Mouse (Mus musculus): ENCODE results near the gene Tyw1.

Tyw1 gene

DNA sequence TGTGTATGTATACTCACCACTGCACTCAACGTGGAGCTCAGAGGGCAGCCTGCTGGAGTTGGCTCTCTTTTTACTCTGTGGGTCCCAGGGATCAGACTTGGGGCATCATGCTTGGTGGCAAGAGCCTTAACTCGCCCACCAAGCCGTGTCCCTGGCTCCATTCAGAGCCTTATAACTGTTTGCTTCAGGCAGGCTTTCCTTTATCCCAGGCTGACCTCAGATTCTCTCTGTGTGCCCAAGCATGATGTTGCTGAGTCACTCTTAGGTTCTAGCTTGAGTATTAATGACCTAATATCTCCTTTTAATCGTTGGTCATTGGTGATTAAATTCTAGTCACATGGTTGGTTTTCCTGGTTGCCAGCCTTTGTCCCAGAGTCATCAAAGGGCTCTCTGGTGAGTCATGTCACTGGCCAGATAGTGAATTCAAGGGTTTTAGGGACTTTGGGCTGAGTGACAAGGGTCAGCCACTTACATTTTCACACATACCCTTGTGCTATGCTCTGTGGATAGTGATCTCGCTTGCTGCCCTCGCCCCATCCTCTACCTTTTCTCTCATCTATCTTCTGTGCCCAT is 9.1 kb downstream of the Tyw1 start:
- no peak for DNase-seq (ENCODE audit: low spot score in 2 of 2)

DNA sequence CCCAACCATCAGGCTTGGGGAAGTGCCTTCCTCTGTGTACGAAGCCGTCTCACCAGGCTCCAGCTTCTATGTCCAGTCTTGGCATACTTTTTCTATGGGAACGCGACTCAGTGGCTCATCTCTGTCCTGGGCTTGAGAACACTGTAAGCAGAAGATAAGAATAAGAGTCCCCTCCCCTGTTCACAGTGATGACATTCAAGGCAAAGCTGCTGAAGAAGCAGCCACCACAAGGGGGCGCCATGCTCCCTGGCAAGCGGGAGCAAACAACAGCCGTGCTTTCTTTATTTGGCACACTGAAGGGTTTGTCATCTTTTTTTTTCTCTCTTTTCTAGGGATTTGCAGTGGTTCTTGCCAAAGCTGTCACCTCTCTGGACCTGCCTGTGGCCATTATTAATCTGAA is 11.2 kb downstream of the Tyw1 start:
- no peak for DNase-seq (ENCODE audit: low spot score in 2 of 2)

DNA sequence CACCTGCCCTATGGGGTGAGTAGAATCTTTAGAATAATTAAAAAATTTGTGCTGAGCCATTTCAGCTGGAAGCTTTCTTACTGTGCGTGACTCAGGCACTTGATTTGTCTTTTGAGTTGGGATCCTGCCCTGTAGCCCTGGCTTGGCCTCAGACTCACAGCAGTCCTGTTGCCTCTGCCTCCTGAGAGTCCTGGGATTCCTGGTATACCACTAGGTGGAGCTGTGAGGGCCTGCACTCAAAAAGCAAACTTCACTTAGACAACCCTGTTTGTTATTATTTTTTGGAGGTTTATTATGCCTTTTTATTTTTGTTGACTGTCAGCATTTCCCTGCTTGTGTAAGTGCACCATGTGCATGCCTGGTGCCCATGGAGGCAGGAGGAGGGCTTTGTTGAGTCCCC is 11.9 kb downstream of the Tyw1 start:
- no peak for DNase-seq (ENCODE audit: low spot score in 2 of 2)

DNA sequence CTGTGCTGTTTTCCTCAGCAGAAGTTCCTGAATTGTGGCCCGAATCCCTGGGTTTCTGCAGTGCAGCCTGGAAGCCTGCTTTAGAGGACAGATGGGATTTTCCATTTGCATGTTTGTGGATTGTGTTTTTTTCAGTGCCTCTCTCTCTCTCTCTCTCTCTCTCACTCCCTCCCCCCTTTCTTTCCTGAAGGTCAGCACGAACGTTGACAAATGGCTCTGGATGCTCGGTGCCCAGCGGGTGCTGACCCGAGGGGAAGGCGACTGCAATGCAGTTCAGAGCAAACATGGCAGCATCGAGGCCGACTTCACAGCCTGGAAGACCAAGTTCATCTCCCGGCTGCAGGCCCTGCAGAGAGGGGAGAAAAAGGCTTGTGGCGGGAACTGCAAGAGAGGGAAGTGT is 13.6 kb downstream of the Tyw1 start:
- no peak for DNase-seq (ENCODE audit: low spot score in 2 of 2)

DNA sequence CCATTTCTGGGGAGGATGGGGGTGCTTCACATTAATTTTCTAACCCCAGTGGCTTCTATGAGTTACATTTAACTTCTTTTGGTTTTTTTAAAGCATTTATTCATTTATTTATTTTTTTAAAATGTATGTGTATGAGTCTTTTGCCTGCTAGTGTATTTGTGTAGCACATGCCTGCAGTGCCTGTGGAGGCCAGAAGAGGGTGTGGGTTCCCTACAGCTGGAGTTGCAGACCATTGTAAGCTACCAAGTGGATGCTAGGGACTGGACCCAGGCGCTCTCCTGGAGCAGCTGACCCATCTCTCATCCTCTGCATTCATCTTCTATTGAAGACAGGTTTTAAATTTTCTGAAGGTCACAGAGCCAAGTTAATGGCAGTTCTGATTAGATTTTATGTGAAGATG is 16.9 kb downstream of the Tyw1 start:
- DNase-seq (ENCODE audit: low spot score in 2 of 2) = no peak

DNA sequence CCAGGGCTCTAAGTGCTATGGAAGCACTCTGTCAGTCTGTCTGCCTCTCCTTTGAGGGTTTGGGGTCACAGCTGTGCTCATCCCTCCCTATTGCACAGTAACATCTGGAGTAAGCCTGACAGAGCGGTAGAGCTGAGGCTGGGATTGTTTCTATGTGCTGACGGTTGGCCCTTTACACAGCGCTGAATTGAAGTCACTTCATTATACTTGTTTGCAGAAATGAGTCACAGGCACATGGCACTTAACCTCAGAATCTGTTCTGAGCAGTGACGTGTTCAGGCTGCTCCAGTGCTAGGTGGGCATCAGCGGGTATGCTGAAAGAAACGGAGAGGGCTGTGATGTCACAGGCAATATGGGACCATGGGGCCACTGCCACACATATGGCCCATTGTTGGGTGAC is 17.6 kb downstream of the Tyw1 start:
- DNase-seq (ENCODE audit: low spot score in 2 of 2) = no peak

DNA sequence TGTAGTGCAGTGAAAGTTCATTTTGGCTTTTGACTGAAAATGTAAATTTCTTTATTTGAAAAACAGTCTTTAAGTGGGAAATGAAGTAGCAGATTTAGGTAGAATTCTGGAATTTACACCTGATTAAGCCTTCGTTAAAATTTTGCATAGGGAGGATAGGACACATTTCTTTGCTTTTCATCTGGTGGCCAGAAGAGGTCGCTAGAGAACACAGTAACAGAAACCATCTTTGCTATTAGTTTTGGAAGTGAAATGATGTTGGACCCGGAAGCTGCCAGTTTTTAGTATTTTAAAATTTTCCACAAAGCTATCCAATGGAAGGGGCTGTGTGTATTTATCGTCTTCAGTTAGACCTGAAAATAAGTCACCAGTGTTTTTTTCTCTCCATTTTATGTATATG is 20.1 kb downstream of the Tyw1 start:
- no peak for DNase-seq (ENCODE audit: low spot score in 2 of 2)

DNA sequence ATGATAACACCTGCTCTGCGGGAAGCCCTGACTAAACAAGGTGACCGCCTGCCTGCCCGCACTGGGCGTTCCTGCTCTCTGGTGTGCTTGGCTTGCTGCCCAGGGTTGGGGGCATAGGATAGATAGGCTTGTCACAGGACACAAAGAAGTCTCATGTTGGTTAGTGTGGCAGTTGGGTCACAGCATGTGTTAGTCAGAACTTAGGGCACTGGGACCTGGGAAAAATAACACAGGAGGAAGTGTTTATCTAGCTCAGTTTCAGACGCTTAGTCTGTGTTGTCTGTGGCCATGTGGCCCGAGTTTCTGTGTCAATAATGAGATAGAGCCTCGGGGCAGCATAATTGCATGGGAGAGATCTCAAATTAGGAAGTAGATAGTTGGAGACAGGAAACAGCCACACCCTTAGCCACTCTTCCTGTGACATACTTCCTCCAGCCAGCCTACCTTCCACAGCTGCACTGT is 22.6 kb downstream of the Tyw1 start:
- DNase-seq (ENCODE audit: low spot score in 2 of 2) = no peak

DNA sequence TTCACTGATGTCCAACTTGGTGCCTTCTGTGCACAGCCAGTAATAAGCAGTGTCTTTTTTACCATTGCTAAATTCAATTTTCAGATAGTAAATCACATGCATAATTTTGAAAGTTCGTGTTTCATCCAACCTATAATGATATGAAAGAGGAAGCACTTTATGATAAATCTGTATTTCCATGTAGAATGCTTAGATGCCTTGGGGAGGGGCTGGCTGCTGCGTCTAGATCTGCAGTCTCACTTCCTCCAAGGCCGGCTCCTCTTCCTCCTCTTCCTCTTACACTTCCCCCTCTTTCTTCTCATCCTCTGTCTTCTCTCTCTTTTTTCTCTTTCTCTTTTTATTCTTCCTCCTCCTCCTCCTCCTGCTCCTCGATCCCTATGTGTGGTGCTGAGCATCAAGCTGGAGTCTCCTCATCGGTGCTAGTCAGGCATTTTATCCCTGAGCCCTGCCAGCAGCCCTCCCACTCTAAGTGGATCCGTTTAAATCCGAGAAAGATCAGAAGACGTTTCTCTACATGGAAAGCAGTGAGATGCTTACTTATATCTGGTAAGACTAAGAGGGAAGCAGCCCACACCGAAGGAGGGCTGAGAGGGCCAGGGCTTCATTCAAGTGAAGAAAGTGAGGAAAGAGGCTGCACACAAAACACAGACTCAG is 27.8 kb downstream of the Tyw1 start:
- DNase-seq (ENCODE audit: low spot score in 2 of 2) = no peak

DNA sequence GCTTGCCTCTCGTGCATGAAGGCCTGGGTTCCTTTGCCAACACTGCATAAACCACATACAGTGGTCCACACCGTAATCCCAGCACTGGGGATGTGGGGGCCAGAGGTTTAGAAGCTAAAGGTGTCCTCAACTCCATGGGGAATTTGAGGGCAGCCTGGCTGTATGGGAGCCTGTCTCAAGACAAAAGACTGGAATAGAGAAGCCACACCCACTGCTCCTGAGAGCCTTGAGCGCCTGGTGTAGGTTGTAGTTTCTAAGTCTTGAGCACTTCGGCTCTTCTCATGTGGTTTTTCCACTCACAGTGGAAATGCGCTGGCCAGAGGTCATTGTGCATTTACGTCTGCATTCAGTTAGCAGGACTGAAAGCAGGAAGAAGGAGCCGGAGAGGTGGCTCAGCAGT is 32.7 kb downstream of the Tyw1 start:
- DNase-seq (ENCODE audit: low spot score in 2 of 2) = no peak

DNA sequence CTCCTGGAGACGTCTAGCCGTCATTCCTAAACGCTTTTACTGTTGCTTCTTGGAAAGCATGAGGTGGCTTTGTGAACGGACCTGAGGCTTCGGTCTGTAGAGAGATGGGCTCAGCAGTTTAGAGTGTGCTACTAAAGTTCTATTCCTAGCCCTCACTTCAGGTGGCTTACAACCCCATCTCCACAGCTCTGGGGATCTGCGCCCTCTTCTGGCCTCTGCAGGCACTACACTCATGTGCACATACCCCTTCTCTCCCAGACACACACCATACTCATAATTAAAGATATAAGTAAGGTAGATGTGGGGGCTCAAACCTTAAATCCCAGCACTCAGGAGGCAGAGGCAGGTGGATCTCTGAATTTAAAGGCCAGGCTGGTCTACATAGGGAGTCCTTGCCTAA is 34.8 kb downstream of the Tyw1 start:
- no peak for DNase-seq (ENCODE audit: low spot score in 2 of 2)

DNA sequence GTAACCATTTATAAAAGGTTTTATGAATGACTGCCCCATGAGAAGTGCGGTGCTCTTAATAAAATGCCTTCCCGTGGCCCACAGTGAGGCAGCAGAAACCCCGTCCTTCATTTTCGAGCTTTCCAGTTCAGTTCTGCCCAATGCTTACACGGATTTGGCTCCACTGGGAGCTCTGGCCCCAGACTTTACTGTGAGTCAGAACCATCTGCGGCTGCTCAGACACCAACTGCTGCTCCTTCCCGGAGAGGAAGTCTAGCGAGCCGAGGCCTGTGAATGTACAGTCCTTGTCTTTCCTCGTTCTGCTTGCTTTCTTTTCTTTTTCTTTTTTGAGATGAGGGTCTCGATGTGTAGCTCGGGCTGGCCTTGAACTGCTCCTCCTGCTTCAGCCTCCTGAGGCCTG is 35.4 kb downstream of the Tyw1 start:
- DNase-seq (ENCODE audit: low spot score in 2 of 2) = no peak

DNA sequence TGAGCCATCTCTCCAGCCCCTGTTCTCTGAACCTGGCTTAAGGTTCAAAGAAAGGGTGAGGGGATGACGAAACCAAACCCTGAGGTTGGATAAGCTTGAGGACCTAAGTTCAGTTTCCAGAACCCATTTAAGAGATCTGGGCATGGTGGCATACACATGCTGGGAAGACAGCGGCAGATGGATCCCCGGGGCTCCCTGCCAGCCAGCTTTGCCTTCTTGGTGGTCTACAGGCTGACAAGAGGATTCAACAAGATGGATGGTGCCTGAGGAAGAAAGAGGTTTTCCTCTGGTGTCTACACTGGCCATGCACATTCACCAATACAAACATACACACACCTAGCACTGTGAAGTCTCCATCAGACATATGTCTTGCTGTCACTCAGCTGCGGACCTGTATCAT is 37.6 kb downstream of the Tyw1 start:
- DNase-seq (ENCODE audit: low spot score in 2 of 2) = no peak

DNA sequence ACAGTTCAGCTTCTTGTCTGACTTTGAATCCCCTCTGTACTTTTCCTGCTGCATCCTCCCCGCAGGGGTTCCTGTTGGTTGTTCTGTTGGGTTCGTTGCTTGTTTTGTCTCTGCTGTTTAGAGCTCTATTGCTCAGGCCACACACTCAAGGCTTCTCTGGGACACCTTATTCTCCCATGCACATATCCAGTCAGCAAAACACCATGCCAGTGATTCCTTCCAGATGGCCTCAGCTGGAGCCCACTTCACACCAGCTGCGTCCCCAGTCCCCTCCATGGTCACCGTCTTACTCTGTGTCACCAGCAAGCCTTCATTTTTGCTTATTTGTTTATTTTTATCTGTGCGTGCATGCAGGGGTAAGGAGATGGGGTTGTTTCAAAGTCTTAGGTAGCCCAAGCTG is 38.5 kb downstream of the Tyw1 start:
- no peak for DNase-seq (ENCODE audit: low spot score in 2 of 2)

DNA sequence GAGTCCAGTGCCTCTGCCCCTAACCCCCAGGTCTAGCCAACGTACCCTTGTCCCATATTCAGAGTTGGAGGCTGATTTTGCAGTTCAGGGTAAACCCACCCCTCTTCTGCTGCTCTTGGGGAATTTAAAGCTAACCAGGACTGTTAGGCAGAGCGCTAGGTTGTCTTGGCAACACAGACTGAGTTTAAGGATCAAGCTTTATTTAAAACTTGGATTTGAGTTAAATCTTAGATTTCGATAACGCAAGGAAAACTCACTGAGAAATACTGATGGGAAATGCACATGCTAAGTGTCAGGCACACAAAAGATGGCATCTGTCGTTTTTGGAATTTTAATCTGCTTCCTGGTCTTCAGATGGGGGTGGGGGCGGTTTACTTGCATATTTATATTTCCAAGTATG is 39.2 kb downstream of the Tyw1 start:
- DNase-seq (ENCODE audit: low spot score in 2 of 2) = no peak

DNA sequence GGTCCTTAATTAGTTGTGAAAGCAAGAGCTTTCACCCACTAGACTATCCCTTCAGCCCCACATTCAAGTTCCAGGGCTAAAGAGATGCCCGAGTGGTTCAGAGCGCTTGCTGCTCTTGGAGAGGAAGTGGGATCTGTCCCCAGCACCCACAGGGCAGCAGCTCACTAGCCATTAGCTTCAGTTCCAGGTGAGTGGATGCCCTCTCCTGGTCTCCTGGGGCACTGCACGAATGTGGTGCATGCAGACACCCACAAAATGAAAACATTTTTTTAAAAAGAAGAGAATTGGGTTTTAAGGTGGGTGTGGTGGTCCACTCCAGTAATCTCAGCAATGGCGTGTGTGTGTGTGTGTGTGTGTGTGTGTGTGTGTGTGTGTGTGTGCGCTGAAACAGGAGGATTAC is 40.7 kb downstream of the Tyw1 start:
- no peak for DNase-seq (ENCODE audit: low spot score in 2 of 2)

DNA sequence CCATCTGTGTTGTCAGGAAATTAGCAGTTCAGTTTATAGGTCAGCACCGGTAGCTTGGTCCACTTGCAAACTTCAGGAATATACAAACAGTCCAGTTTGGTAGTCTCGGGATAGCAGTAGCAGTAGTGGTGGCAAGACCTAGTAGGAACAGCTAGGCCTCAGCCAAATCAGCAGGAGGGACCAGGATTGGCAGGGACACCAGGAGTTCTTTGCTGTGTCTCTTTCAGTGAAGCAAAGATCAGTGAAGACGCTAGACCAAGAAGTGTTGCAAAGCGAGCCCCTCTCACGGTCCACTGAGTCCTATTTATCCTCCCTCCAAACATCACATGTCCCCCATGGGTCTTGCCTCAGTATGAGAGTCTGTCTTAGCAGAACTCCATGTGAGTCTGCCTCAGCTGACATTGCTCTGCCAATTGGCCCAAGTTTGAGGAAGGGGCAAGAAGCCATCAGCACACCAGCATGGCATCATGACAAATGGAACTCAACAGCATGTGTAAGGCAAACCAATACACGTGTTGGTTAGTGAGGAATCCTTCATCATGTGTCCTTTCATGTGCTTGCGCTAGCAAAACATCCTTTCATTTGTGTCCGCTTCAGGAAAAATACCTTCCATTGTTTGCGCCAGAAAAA is 43.5 kb downstream of the Tyw1 start:
- no peak for DNase-seq (ENCODE audit: low spot score in 2 of 2)

DNA sequence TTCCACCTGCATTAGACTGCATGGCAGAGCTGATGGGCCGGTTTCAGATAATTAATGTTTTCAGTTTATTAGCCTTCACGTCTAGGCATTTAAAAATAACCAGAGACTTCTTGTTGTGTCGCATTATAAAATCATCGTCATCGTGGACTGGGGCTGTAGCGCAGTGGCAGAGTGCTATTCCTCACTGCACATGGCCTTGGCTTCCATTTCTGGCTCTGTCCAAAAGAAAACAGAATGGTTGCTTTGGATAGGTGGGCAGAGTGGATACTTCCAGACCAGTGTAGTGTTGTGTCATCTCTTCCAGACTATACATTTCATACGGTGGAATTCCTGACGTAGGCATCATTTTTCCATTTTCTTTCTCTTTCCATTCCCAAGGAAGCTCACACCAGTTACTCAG is 44.1 kb downstream of the Tyw1 start:
- no peak for DNase-seq (ENCODE audit: low spot score in 2 of 2)

DNA sequence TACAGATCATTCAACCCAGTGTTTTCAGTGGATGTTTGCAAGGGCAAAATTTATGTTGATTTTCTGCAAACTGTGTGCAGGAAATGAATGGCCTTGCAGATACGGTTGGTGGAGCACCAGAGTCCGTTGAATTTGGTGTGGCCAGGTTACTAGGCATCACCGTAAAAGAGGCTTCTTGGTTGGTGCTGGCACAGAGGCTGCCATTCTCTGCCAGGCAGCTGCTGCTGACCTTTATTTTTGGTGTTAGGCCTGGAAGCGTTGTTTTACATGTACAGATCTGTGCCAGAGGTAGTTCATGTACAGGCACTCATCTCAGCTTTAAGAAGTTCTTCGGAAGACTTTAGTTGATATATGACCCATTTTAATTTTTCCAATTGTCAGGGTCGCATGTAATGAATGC is 48.2 kb downstream of the Tyw1 start:
- no peak for DNase-seq (ENCODE audit: low spot score in 2 of 2)

DNA sequence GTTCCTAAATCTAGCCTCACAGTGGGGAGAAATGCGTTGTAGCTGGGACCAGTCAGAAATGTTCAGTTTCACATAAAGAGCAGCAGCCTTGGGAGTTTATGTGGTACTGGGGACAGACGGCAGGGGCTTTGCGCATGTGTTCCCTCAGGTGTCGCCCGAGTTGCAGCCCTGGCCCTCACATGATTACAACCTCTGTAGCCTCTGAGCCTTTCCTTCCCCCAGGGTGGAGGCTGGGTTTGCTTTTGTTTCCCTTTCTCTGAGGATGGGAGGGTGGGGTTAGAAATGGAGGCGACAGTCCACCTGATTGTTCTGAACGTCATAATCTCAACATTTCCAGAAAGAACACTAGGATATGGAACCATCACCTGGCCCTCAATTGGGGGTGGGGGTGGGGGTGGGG is 52.5 kb downstream of the Tyw1 start:
- DNase-seq (ENCODE audit: low spot score in 2 of 2) = no peak

DNA sequence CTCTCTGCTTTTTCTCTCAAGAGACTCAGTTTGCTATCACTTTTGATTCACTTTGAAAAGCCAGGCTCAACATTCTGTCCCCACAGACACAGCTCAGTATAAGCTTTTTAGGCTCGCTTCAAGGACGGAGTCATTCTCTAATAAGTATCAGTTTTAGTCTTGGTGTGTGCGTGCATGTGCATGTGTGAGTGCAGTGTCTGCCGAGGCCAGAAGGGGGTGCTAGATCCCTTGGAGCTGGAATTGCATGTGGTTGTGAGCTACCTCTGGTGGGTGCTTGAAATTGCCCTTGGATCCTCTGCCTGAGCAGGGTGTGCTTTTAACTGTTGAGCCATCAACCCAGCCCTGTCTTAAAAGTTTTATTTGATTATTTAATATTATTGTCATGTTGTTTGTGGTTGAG is 54.7 kb downstream of the Tyw1 start:
- no peak for DNase-seq (ENCODE audit: low spot score in 2 of 2)

DNA sequence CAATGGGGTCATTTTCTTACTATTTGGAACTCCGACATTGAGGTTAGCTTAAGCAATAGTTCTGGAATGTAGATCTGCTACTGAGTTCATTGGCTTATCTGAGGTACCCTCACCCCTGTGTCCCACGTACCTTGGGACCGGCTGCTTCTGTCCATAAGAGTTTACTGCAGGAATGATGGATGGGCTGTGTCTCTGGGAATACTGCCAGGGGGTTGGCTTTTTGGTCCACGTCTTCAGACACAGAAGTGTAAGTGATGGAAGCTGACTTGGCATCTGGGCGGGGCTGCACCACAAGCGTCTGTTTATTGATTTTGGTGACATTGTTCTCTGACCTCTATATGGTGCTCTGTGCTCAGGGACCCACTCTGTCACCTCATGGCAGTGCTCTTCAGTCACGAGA is 55.4 kb downstream of the Tyw1 start:
- DNase-seq (ENCODE audit: low spot score in 2 of 2) = no peak

DNA sequence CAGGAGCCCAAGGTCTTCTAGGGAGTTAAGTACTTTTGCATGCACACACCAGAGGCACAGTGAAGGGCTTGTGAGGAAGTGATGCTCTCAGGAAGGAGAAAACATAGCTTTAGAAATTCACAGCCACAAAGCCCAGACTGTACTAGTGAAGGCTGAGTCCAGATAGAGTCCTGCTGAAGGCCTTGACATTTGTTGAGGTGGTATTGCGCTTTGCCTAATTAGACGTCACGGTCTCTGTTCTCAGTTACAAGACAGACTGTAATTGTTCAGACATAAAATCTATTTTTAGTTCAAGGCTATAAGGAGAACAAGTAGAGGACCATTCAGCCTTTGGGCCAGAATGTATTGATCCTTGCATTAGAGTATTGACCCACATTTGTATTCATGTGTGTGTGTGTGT is 58.1 kb downstream of the Tyw1 start:
- no peak for DNase-seq (ENCODE audit: low spot score in 2 of 2)

DNA sequence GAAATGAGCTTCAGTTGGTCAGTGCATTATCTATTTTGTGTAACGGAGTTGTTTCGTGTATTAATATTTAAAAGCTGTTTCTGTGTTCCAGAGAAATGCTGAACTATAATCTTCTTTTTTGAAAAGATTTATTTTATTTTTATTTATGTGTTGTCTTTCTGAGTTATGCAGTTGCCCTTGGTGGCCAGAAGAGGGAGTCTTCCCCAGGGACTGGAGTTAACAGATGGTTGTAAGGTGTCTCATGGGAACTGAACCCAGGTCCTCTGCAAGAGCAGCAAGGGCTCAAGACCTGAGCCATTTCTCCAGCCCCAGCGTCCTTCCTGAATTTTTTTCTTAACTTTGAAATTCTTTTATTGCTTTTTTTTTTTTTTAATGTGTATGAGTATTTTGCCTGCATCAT is 59.5 kb downstream of the Tyw1 start:
- DNase-seq (ENCODE audit: low spot score in 2 of 2) = no peak

Data from urinary bladder, adult 18-20 months (tissue).